Comparison of ENCODE assay signal across 9 mouse cellular contexts in genomic region chr4:10508163-10508821, GRCm38 (mm10).
DNase-seq lines count a peak whose midpoint lies in the region; ATAC-seq and TF ChIP-seq lines count a peak whose summit lies in the region.
"Had no signal": no experiment of that assay in that cellular context is flagged by ENCODE, and none has a peak within 500 bp of the region (broad histone marks: within the 10 kb centered on the region; RNA-seq: fewer than 3 reads in every experiment).

No protein-coding gene starts in this region.

- peak; percentile 7 for DNase-seq in gastrocnemius, postnatal 10 days
- no peak for DNase-seq in gastrocnemius, postnatal 25 days
- peak; percentile 22 to 24 for DNase-seq in right cerebral cortex, postnatal 10 days (ENCODE audit: low spot score in 2 of 2)
- no peak for DNase-seq in right cerebral cortex, postnatal 36 days (ENCODE audit: low spot score in 2 of 2)
- DNase-seq in left cerebral cortex, postnatal 4 days = peak; percentile 14

- no peak overlapping the region for H3K27ac ChIP-seq in embryonic fibroblast, embryonic 13.5 days (ENCODE audit: insufficient read depth, low read length)
- H3K27ac ChIP-seq: midbrain, embryonic 12.5 days had no signal

- TF ChIP-seq CTCF in embryonic fibroblast, embryonic 13.5 days (IDR thresholded peaks at IDR 0.05; ENCODE audit: borderline replicate concordance, insufficient read depth, low read length) = peak; percentile 7; the same call in 1 of the 2 replicates

- no peak for TF ChIP-seq POLR2A in embryonic fibroblast, embryonic 13.5 days (IDR thresholded peaks at IDR 0.05; ENCODE audit: low read depth, low read length)

- intact Hi-C loops in left cerebral cortex, postnatal 4 days (cut with DNase I) = no loop called here

- ATAC-seq in megakaryocyte-erythroid progenitor cell, adult 5-6 weeks (replicated peaks; ENCODE audit: low FRiP score, low TSS enrichment, poor library complexity, severe bottlenecking) = no peak
- ATAC-seq in inflammation-experienced regulatory T-cells, adult 6 months = no peak

- no peak overlapping the region for H3K4me3 ChIP-seq in embryonic fibroblast, embryonic 13.5 days (ENCODE audit: insufficient read depth, low read length)
- H3K4me3 ChIP-seq: midbrain, embryonic 12.5 days had no signal

- H3K4me1 ChIP-seq in embryonic fibroblast, embryonic 13.5 days (ENCODE audit: control insufficient read depth, insufficient read depth, low read length) = no peaks in the 10 kb centered on the region
- H3K4me1 ChIP-seq: midbrain, embryonic 12.5 days had no signal

Comparison
In these comparisons a context has a peak if more than half of its experiments do, and no peak if none do; other contexts are left out.
1. DNase-seq: peak in gastrocnemius, postnatal 10 days (single experiment), right cerebral cortex, postnatal 10 days (2 of 2) and left cerebral cortex, postnatal 4 days (single experiment); none in gastrocnemius, postnatal 25 days (single experiment) and right cerebral cortex, postnatal 36 days (0 of 2).